Mouse (Mus musculus) heart, embryonic 16.5 days (tissue): Measurements from ENCODE around the gene Gm28051. TPM values are rescaled to one million over a fixed set of nuclear protein-coding genes. Genes with fewer than 3 reads are reported as not detected.

Experiments used
- ATAC-seq: fragments of 200-750 bp; cut with Nextera tagmentation; replicated peaks from 2 replicates; pipeline ENCODE4 v1.8.0; 2017; ENCODE audit warnings: moderate number of reproducible peaks; ENCODE audit not compliant: insufficient read depth, low FRiP score; ENCODE audit errors: extremely low read depth
- H3K27ac ChIP-seq: fragments of 300-500 bp; sonication (generic); 2 replicates; pipeline ENCODE4 v1.5.1; 2014; ENCODE audit warnings: mild to moderate bottlenecking, low read length, control low read depth, moderate library complexity
- H3K27me3 ChIP-seq: fragments of 300-500 bp; sonication (generic); 2 replicates; pipeline ENCODE4 v1.6.1; 2014; ENCODE audit warnings: low read length, mixed read lengths; ENCODE audit not compliant: control insufficient read depth, insufficient read depth
- H3K36me3 ChIP-seq: fragments of 300-500 bp; sonication (generic); 2 replicates; pipeline ENCODE4 v1.6.1; 2014; ENCODE audit not compliant: control insufficient read depth, insufficient read depth
- H3K4me1 ChIP-seq: fragments of 300-500 bp; sonication (generic); 2 replicates; pipeline ENCODE4 v1.6.1; 2014; ENCODE audit warnings: low read length, mixed read lengths; ENCODE audit not compliant: control insufficient read depth, insufficient read depth
- H3K4me2 ChIP-seq: fragments of 300-500 bp; sonication (generic); 2 replicates; pipeline ENCODE4 v1.6.1; 2014; ENCODE audit warnings: low read depth, mild to moderate bottlenecking, control low read depth, low read length
- H3K4me3 ChIP-seq: fragments of 300-500 bp; sonication (generic); 2 replicates; pipeline ENCODE4 v1.5.1; 2014; ENCODE audit warnings: mild to moderate bottlenecking, control low read depth, low read length
- H3K9ac ChIP-seq: fragments of 300-500 bp; sonication (generic); 2 replicates; pipeline ENCODE4 v1.6.1; 2014; ENCODE audit warnings: low read length, control low read depth
- H3K9me3 ChIP-seq: fragments of 300-500 bp; sonication (generic); replicated peaks from 2 replicates; pipeline ENCODE4 v1.6.1; 2016; ENCODE audit warnings: low read length; ENCODE audit not compliant: control insufficient read depth
- WGBS: fragments of 180-500 bp; shearing (Covaris S2); extraction: QIAGEN DNeasy Blood & Tissue Kit; methylation state at CpG from one replicate; pipeline ENCODE4 v1.1.7; 2014; 5-methylcytosine and 5-hydroxymethylcytosine counted together
- polyA plus RNA-seq: library from polyadenylated mRNA; unstranded; fragments of >200 nt; fragmentation: Nextera tagmentation; extraction: Ambion mirVana; gene quantifications from 2 replicates; pipeline ENCODE4 v1.2.1, GENCODE M21; 2015

Gm28051 gene
- polyA plus RNA-seq, 1 experiment from 2014 or later: not detected

GRCm38 (mm10) chr12:102772676-102773075 lies 15.1 kb upstream of the Gm28051 start:
- no peak overlapping the region for H3K4me3 ChIP-seq
- H3K9me3 ChIP-seq: 0 out of 2 replicates have a peak, but pooled peaks cover 3% of the 10 kb centered on the region
- no peak overlapping the region for H3K9ac ChIP-seq
- WGBS: 92% methylated on average over 5 of the region's 5 CpGs
- H3K27me3 ChIP-seq: no peaks in the 10 kb centered on the region
- no peak overlapping the region for H3K4me2 ChIP-seq
- peaks cover 67% of the 10 kb centered on the region for H3K36me3 ChIP-seq
- H3K27ac ChIP-seq: no peak overlapping the region
- ATAC-seq: no peak
- no peaks in the 10 kb centered on the region for H3K4me1 ChIP-seq

- Histone ChIP-seq H3K4me3 (no peak overlapping the region), H3K4me1 (no peaks in the 10 kb centered on the region), H3K9me3 (0 out of 2 replicates have a peak, but pooled peaks cover 3% of the 10 kb centered on the region), H3K36me3 (peaks cover 69% of the 10 kb centered on the region), H3K27ac (no peak overlapping the region), H3K27me3 (no peaks in the 10 kb centered on the region), H3K9ac (no peak overlapping the region), H3K4me2 (no peak overlapping the region)
- no peak for ATAC-seq
- 95% methylated on average over 8 of the region's 8 CpGs for WGBS
Measured at GRCm38 (mm10) chr12:102771601-102772000, 14.0 kb upstream of the Gm28051 start.

GRCm38 (mm10) chr12:102769000-102769399 lies 11.4 kb upstream of the Gm28051 start:
- no peak overlapping the region for H3K4me3 ChIP-seq
- WGBS: 85% methylated on average over 4 of the region's 4 CpGs
- no peak for ATAC-seq
- no peak overlapping the region for H3K27ac ChIP-seq
- 0 out of 2 replicates have a peak, but pooled peaks cover 3% of the 10 kb centered on the region for H3K9me3 ChIP-seq
- no peaks in the 10 kb centered on the region for H3K4me1 ChIP-seq
- no peak overlapping the region for H3K9ac ChIP-seq
- no peaks in the 10 kb centered on the region for H3K27me3 ChIP-seq
- peaks cover 63% of the 10 kb centered on the region for H3K36me3 ChIP-seq
- H3K4me2 ChIP-seq: no peak overlapping the region

- no peaks in the 10 kb centered on the region for H3K9me3 ChIP-seq
- H3K27ac ChIP-seq: no peak overlapping the region
- ATAC-seq: no peak
- peaks cover 34% of the 10 kb centered on the region for H3K36me3 ChIP-seq
- H3K9ac ChIP-seq: no peak overlapping the region
- H3K4me1 ChIP-seq: peaks cover 7% of the 10 kb centered on the region
- no peaks in the 10 kb centered on the region for H3K27me3 ChIP-seq
- no peak overlapping the region for H3K4me2 ChIP-seq
- H3K4me3 ChIP-seq: no peak overlapping the region
Measured at GRCm38 (mm10) chr12:102763696-102764095, 6.1 kb upstream of the Gm28051 start.

- Histone ChIP-seq H3K4me2 (no peak overlapping the region), H3K27me3 (no peaks in the 10 kb centered on the region), H3K9me3 (no peaks in the 10 kb centered on the region), H3K4me1 (peaks cover 11% of the 10 kb centered on the region), H3K4me3 (no peak overlapping the region), H3K36me3 (peaks cover 19% of the 10 kb centered on the region), H3K9ac (no peak overlapping the region), H3K27ac (no peak overlapping the region)
- WGBS: 79% methylated on average over 3 of the region's 3 CpGs
- ATAC-seq: no peak
Measured at GRCm38 (mm10) chr12:102761668-102762067, 4.1 kb upstream of the Gm28051 start.

GRCm38 (mm10) chr12:102758936-102759335 lies 1.4 kb upstream of the Gm28051 start:
- no peaks in the 10 kb centered on the region for H3K9me3 ChIP-seq
- peaks cover 16% of the 10 kb centered on the region for H3K4me1 ChIP-seq
- H3K27me3 ChIP-seq: no peaks in the 10 kb centered on the region
- 5% methylated on average over 5 of the region's 5 CpGs for WGBS
- peak overlapping the region; percentile 75 for H3K4me3 ChIP-seq
- H3K36me3 ChIP-seq: peaks cover 6% of the 10 kb centered on the region
- H3K27ac ChIP-seq: peak overlapping the region; percentile 80
- ATAC-seq: no peak
- peak overlapping the region; percentile 93 for H3K4me2 ChIP-seq
- peak overlapping the region; percentile 87 for H3K9ac ChIP-seq

GRCm38 (mm10) chr12:102758403-102758756 lies 815 bp upstream of the Gm28051 start, which contains the start of gene Gm20604:
Gm20604 (minus strand) TSS chr12:102758672.
- Histone ChIP-seq H3K4me3 (peak within 1 kb of the TSS; percentile 75), H3K9ac (peak within 1 kb of the TSS; percentile 87), H3K4me2 (peak within 1 kb of the TSS; percentile 93), H3K9me3 (no peaks in the 10 kb centered on the region), H3K27ac (peak within 1 kb of the TSS; percentile 92), H3K4me1 (peaks cover 16% of the 10 kb centered on the region), H3K36me3 (peaks cover 3% of the 10 kb centered on the region), H3K27me3 (no peaks in the 10 kb centered on the region)
- no peak for ATAC-seq
- under 1% methylated on average over 10 of the region's 10 CpGs for WGBS

- 1% methylated on average over 46 of the region's 46 CpGs for whole genome bisulfite sequencing
- H3K36me3 ChIP-seq: peaks cover under 1% of the 10 kb centered on the region
- peak overlapping the region; percentile 87 for H3K9ac ChIP-seq
- H3K4me1 ChIP-seq: peaks cover 16% of the 10 kb centered on the region
- peak overlapping the region; percentile 75 for H3K4me3 ChIP-seq
- no peaks in the 10 kb centered on the region for H3K27me3 ChIP-seq
- H3K27ac ChIP-seq: peak overlapping the region; percentile 92
- no peaks in the 10 kb centered on the region for H3K9me3 ChIP-seq
- H3K4me2 ChIP-seq: peak overlapping the region; percentile 85
- ATAC-seq: peak; percentile 82
Measured at GRCm38 (mm10) chr12:102757055-102757688, 393 bp downstream of the Gm28051 start.

GRCm38 (mm10) chr12:102756304-102756703 lies 1.3 kb downstream of the Gm28051 start:
- Histone ChIP-seq H3K27me3 (no peaks in the 10 kb centered on the region), H3K27ac (no peak overlapping the region), H3K4me3 (peak overlapping the region; percentile 75), H3K36me3 (no peaks in the 10 kb centered on the region), H3K9me3 (no peaks in the 10 kb centered on the region), H3K4me1 (peaks cover 16% of the 10 kb centered on the region), H3K4me2 (peak overlapping the region; percentile 85), H3K9ac (no peak overlapping the region)
- ATAC-seq: no peak
- WGBS: 79% methylated on average over 7 of the region's 7 CpGs
